Mouse (Mus musculus) MEL (cell line): ENCODE measurements around the gene Adam25.

Experiments
- EP300 ChIP-seq, 2 experiments: IDR thresholded peaks; 2 replicates each; pipeline ENCODE4 v1.6.1; 2011; ENCODE audit warnings: improper control_type of control experiment in 2 of 2, low read length in 2 of 2, low read depth in 1 of 2, mild to moderate bottlenecking in 1 of 2
- RCOR1 ChIP-seq: IDR thresholded peaks from 2 replicates; pipeline ENCODE4 v1.6.1; 2012; ENCODE audit warnings: low read depth, mild to moderate bottlenecking, inconsistent platforms, low read length, improper control_type of control experiment

DNA sequence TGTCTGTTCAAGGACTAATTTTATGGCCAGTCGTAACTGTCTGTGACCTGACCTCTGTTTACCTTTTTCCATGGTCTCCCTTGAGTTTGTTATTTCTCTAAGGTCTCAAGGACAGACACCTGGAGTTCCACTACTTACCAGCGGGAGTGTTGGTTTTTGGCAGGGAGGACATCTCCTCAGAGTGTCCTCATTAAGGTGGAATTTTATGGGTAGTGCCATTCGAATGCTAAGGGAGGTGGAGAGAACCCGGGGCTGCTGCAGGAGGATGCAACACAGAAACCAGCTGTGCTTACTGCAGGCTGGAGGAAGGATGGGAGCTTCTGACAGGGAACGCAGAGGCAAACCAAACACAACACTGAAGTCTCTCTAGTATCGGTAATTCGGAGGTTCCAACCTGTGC is 36.0 kb upstream of the Adam25 start:
- TF ChIP-seq RCOR1: no peak
- TF ChIP-seq EP300 (IDR thresholded peaks at IDR 0.05; ENCODE audit: low read depth in 1 of 2, low read length in 2 of 2): no peak
